Mouse (Mus musculus): Measurements from ENCODE around the gene Gm17026. TPM values are rescaled to one million over a fixed set of nuclear protein-coding genes. Genes with fewer than 3 reads are reported as not detected.
"Not testable (repeated sequence)": the region's sequence is repeated elsewhere in the genome, so short reads cannot be mapped to it uniquely, and the experiment has no call there.

The Gm17026 gene
- polyA plus RNA-seq (2014; fragmentation: Nextera tagmentation; extraction: Ambion mirVana): not detected in 2 replicates

DNA sequence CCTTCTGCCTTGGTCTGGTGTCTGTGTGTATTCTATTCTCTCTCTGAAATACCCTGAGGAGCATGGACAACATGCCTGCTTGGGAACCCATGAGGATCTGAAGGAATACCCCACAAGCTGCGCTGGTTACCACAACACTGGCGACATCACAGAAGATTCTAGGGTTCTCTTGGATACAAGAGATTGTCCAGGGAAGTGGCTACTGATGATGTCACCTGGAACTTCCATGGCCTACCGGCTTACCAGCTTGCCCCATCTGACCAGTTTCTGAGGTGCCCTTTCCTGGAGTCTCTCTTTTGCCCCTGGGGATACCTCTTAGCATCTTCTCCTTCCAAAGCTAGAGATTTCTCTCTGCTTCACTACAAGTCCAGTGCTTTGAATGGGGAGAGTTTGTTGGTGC, at the start of gene Gm17026:
Gene Gm17026 (minus strand): TSS at position 101 of the 400 bp plus-strand sequence.
- H3K9me3 ChIP-seq (ENCODE audit: control insufficient read depth, low read length); H3K36me3 ChIP-seq (ENCODE audit: control insufficient read depth, insufficient read depth, low read length); ATAC-seq (ENCODE audit: insufficient number of reproducible peaks, insufficient read depth, low FRiP score, low read depth); H3K4me3 ChIP-seq (ENCODE audit: control insufficient read depth in 1 of 2, insufficient read depth in 1 of 2, low read depth in 1 of 2, low read length in 2 of 2); H3K27ac ChIP-seq (replicated peaks in 1 of 2; ENCODE audit: control insufficient read depth in 1 of 2, insufficient read depth in 1 of 2, low read depth in 2 of 2, low read length in 2 of 2); H3K9ac ChIP-seq (ENCODE audit: low read length); H3K27me3 ChIP-seq (ENCODE audit: control insufficient read depth, insufficient read depth, low read length); H3K4me1 ChIP-seq (ENCODE audit: control insufficient read depth in 2 of 2, insufficient read depth in 2 of 2, low read length in 2 of 2); H3K4me2 ChIP-seq (ENCODE audit: low read length): not testable (repeated sequence)
- no CpG with 5 or more reads among the region's 3 CpGs for WGBS

DNA sequence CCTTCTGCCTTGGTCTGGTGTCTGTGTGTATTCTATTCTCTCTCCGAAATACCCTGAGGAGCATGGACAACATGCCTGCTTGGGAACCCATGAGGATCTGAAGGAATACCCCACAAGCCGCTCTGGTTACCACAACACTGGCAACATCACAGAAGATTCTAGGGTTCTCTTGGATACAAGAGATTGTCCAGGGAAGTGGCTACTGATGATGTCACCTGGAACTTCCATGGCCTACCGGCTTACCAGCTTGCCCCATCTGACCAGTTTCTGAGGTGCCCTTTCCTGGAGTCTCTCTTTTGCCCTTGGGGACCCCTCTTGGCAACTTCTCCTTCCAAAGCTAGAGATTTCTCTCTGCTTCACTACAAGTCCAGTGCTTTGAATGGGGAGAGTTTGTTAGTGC, 37.4 kb upstream of the Gm17026 start, which contains the start of gene Gm9611:
Gene Gm9611 (minus strand): TSS at position 101 of the 400 bp plus-strand sequence.
- not testable (repeated sequence) for H3K4me2 ChIP-seq (ENCODE audit: low read length); H3K27ac ChIP-seq (replicated peaks in 1 of 2; ENCODE audit: control insufficient read depth in 1 of 2, insufficient read depth in 1 of 2, low read depth in 2 of 2, low read length in 2 of 2); H3K4me1 ChIP-seq (ENCODE audit: control insufficient read depth in 2 of 2, insufficient read depth in 2 of 2, low read length in 2 of 2); H3K27me3 ChIP-seq (ENCODE audit: control insufficient read depth, insufficient read depth, low read length); H3K4me3 ChIP-seq (ENCODE audit: control insufficient read depth in 1 of 2, insufficient read depth in 1 of 2, low read depth in 1 of 2, low read length in 2 of 2); ATAC-seq (ENCODE audit: insufficient number of reproducible peaks, insufficient read depth, low FRiP score, low read depth); H3K9me3 ChIP-seq (ENCODE audit: control insufficient read depth, low read length); H3K9ac ChIP-seq (ENCODE audit: low read length); H3K36me3 ChIP-seq (ENCODE audit: control insufficient read depth, insufficient read depth, low read length)
- WGBS: no CpG with 5 or more reads among the region's 3 CpGs

DNA sequence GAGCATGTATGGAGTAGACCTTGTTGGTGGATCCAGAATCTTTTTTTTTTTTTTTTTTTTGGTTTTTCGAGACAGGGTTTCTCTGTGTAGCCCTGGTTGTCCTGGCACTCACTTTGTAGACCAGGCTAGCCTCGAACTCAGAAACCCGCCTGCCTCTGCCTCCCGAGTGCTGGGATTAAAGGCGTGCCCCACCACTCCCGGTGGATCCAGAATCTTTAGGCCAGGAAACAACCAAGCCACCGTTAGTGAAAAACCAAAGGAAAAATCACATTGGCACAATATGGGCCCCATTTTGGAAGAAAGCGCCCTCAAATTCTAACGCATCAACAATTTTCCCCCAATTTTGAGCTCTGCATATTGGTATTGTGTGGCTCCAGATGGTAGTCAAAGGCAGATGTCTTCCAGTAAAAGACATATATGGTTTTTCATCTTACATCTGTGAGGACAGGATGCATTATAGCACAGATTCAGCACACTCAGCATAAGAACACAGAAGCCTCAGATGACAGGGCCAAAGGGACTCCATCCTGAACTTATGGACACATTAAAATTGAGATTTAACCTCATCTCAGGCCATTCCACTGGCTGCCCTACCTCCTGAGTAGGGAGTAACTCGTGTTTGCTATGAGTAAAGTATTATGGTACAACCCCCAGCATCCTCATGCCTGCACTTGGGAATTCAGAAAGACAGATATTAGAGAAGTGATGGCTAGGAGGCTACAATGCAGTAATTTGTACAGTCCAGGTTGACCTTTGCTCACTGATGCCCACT, 42.9 kb downstream of the Gm17026 start:
- WGBS: 79% methylated on average over 8 of the region's 10 CpGs
- ATAC-seq (ENCODE audit: insufficient number of reproducible peaks, insufficient read depth, low FRiP score, low read depth); H3K36me3 ChIP-seq (ENCODE audit: control insufficient read depth, insufficient read depth, low read length); H3K9me3 ChIP-seq (ENCODE audit: control insufficient read depth, low read length); H3K4me2 ChIP-seq (ENCODE audit: low read length); H3K27me3 ChIP-seq (ENCODE audit: control insufficient read depth, insufficient read depth, low read length); H3K9ac ChIP-seq (ENCODE audit: low read length); H3K4me1 ChIP-seq (ENCODE audit: control insufficient read depth in 2 of 2, insufficient read depth in 2 of 2, low read length in 2 of 2); H3K4me3 ChIP-seq (ENCODE audit: control insufficient read depth in 1 of 2, insufficient read depth in 1 of 2, low read depth in 1 of 2, low read length in 2 of 2); H3K27ac ChIP-seq (replicated peaks in 1 of 2; ENCODE audit: control insufficient read depth in 1 of 2, insufficient read depth in 1 of 2, low read depth in 2 of 2, low read length in 2 of 2): not testable (repeated sequence)

Small RNA genes lying within 50 kb of the gene (microRNA-seq; reads per million reads assigned to microRNA genes)
- not detected for gene Gm25208
- not detected for gene Gm25892

Other genes starting within 250 kb of the Gm17026 start
- gene Gm7951, start 142.7 kb downstream of the Gm17026 start, polyA plus RNA-seq (2014; fragmentation: Nextera tagmentation; extraction: Ambion mirVana): not detected in 2 replicates
- gene Gm17027, start 97.4 kb downstream of the Gm17026 start, polyA plus RNA-seq (2014; fragmentation: Nextera tagmentation; extraction: Ambion mirVana): not detected in 2 replicates
- gene Gm3573, start 69.3 kb downstream of the Gm17026 start, polyA plus RNA-seq (2014; fragmentation: Nextera tagmentation; extraction: Ambion mirVana): not detected in 2 replicates
- not detected in 2 replicates for gene Gm9611, start 37.3 kb upstream of the Gm17026 start, polyA plus RNA-seq (2014; fragmentation: Nextera tagmentation; extraction: Ambion mirVana)
- gene Gm7995, start 50.2 kb upstream of the Gm17026 start, polyA plus RNA-seq (2014; fragmentation: Nextera tagmentation; extraction: Ambion mirVana): not detected in 2 replicates
- gene Gm8005, start 179.6 kb upstream of the Gm17026 start, polyA plus RNA-seq (2014; fragmentation: Nextera tagmentation; extraction: Ambion mirVana): not detected in 2 replicates
- gene Gm8011, start 203.8 kb upstream of the Gm17026 start, polyA plus RNA-seq (2014; fragmentation: Nextera tagmentation; extraction: Ambion mirVana): not detected in 2 replicates
- gene Gm8020, start 242.3 kb upstream of the Gm17026 start, polyA plus RNA-seq (2014; fragmentation: Nextera tagmentation; extraction: Ambion mirVana): not detected in 2 replicates

Data from heart, embryonic 14.5 days (tissue).